Mouse (Mus musculus): ENCODE results near the gene Fpgs. TPM values are rescaled to one million over a fixed set of nuclear protein-coding genes. Genes with fewer than 3 reads are reported as not detected.

The Fpgs gene
- polyA plus RNA-seq, 1 experiment, result 33.7 TPM

DNA sequence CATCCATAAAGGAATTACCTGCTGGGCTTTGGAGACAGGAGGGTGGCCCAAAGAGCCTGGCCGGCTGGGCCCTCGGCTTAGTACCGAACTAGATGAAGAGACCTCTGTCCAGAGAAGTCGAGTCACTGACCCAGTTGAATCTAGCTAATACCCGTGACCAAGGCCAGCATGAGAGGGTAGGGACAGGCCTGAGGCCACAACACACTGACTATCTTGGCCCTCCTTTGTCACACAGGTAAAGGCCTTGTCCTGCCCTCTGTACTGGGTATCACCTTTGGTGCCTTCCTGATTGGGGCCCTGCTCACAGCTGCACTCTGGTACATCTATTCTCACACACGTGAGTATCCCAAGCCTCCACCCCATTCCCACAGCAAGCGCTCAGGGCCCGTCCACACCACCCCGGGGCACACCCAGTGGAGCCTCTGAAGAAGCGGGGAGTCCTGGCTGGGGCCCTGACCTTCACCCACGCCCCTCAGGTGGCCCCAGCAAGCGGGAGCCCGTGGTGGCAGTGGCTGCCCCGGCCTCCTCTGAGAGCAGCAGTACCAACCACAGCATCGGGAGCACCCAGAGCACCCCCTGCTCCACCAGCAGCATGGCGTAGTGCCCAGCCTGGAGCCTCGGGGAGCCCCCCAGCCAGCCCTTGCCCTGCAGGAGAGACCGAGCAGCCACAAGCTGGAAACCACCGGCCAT is 22.8 kb downstream of the Fpgs start:
- TF ChIP-seq CTCF (IDR thresholded peaks at IDR 0.05; ENCODE audit: borderline replicate concordance, extremely low read depth, insufficient read depth, insufficient read length), result no peak
- no peak for TF ChIP-seq POLR2A (IDR thresholded peaks at IDR 0.05; ENCODE audit: borderline replicate concordance, extremely low read depth, insufficient read depth, insufficient read length, poor library complexity, severe bottlenecking)

DNA sequence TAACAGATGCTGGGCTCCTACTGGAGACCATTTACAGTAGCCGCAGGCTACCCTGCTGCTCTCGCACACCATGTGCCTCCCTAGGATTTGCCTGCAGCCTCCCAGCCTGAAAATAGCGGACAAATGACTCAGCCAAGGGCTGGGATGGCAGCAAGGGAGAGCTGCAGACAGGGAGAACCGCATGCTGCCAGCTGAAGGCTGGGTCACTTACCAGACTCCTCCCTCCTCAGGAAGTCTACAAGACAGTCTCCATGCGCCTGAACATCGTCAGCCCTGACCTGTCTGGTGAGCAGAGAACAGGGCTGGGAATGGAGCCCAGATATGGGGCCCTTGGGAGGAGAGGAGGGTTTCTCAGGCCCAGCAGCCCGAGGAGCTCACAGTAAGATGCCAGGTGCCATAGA is 23.9 kb downstream of the Fpgs start:
- peak; percentile 20 for DNase-seq (ENCODE audit: low read depth)
- no peak for TF ChIP-seq CTCF (IDR thresholded peaks at IDR 0.05; ENCODE audit: borderline replicate concordance, extremely low read depth, insufficient read depth, insufficient read length)
- TF ChIP-seq POLR2A (IDR thresholded peaks at IDR 0.05; ENCODE audit: borderline replicate concordance, extremely low read depth, insufficient read depth, insufficient read length, poor library complexity, severe bottlenecking), result no peak

More for the DNA sequence above, 22.8 kb downstream of the Fpgs start:
- DNase-seq (ENCODE audit: low read depth), result no peak

DNA sequence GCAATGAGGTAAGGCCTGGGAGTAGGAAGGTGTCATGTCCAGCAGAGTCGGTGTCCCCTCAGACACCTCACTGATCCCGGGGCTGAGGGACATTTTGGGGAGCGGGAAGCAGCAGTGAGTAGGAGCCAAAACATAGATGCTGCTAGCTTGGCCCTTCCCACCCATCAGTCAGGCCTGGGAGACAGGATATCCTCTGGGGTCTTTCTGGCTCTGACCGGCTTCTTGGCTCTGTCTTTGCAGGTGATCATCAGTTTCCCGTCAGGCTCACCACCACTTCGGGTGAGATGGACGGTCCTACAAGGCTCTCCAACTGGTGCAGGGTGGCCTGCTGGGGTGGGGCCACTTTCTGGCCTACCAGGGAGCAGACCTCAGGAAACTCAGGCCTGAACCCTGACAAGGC is 26.3 kb downstream of the Fpgs start:
- TF ChIP-seq CTCF (IDR thresholded peaks at IDR 0.05; ENCODE audit: borderline replicate concordance, extremely low read depth, insufficient read depth, insufficient read length) (no peak), POLR2A (IDR thresholded peaks at IDR 0.05; ENCODE audit: borderline replicate concordance, extremely low read depth, insufficient read depth, insufficient read length, poor library complexity, severe bottlenecking) (no peak)

DNA sequence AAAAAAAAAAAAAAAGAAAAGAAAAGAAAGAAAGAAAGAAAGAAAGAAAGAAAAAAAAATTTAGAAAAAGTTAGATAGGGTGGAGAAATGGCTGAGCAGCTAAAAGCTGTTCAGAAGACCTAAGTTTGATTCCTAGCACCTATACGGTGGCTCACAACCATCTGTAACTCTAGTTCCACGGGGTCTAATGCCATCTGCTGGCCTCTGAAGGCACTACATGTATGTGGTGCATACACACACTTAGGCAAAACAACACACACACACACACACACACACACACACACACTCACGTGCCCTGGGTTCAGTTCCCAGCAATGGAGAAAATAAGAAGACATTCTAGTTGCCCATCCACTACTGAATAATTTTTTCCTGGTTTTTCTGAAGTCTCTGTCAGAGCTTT is 27.1 kb downstream of the Fpgs start:
- DNase-seq (ENCODE audit: low read depth), result no peak
- TF ChIP-seq CTCF (IDR thresholded peaks at IDR 0.05; ENCODE audit: borderline replicate concordance, extremely low read depth, insufficient read depth, insufficient read length) (0 out of 2 replicates have a peak, but pooled peaks have one; percentile 1), POLR2A (IDR thresholded peaks at IDR 0.05; ENCODE audit: borderline replicate concordance, extremely low read depth, insufficient read depth, insufficient read length, poor library complexity, severe bottlenecking) (no peak)

More for the DNA sequence above, 26.3 kb downstream of the Fpgs start:
- DNase-seq (ENCODE audit: low read depth), result no peak

DNA sequence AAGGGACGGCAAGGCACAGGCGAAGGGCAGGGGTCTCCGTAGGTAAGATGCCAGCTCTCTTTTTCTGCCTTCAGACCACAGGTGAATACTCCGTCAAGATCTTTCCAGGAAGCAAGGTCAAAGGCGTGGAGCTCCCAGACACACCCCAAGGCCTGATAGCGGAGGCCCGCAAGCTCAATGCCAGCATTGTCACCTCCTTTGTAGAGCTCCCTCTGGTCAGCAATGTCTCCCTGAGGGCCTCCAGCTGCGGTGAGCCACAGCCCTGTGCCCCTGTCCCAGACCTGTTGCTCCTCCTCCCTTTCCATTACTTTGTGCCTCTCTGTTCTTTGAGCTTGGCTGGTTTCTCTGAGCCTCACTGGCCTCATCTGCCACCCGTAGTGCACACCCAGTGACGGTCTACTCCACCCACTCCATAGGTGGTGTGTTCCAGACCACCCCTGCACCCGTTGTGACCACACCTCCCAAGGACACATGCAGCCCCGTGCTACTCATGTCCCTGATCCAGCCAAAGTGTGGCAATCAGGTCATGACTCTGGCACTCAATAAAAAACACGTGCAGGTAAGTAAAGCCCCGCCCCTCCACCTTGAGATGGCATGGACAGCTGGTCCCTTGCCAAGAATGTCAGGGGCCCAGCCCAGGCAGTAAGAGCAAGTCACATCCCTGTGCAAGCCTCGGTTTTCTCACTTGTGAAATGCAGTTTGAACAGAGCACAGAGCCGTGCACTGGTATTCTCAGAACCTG is 30.6 kb downstream of the Fpgs start:
- TF ChIP-seq POLR2A (IDR thresholded peaks at IDR 0.05; ENCODE audit: borderline replicate concordance, extremely low read depth, insufficient read depth, insufficient read length, poor library complexity, severe bottlenecking) (no peak), CTCF (IDR thresholded peaks at IDR 0.05; ENCODE audit: borderline replicate concordance, extremely low read depth, insufficient read depth, insufficient read length) (no peak)
- DNase-seq (ENCODE audit: low read depth), result no peak

DNA sequence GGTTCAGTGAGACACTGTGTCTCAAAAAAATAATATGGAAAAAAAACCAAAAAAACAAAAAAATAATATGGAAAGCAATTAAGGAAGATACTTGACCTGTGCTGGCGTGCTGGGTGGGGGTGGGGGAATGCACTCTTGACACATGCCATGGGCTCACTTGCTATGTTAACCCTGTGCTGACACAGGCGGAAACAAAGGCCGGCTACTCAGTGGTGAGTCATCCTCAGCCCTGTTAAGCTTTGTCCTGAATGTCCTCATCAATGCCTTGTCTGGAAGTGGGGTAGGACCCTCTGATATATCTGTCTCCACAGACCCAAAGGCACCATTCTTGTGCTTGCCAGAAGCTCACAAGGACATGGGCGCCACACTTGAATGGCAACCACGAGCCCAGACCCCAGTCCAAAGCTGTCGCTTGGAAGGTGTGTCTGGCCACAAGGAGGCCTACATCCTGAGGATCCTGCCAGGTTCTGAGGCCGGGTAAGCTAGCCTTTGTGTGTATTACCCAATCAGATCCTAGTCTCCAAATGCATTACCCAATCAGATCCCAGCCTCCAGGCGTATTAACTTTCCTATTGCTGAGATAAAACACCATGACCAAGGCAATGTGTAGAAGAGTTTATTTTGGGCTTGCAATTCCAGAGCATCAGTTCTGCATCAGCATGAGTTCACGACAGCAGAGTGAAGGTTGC is 31.9 kb downstream of the Fpgs start:
- no peak for TF ChIP-seq CTCF (IDR thresholded peaks at IDR 0.05; ENCODE audit: borderline replicate concordance, extremely low read depth, insufficient read depth, insufficient read length)
- no peak for TF ChIP-seq POLR2A (IDR thresholded peaks at IDR 0.05; ENCODE audit: borderline replicate concordance, extremely low read depth, insufficient read depth, insufficient read length, poor library complexity, severe bottlenecking)
- DNase-seq (ENCODE audit: low read depth), result no peak

DNA sequence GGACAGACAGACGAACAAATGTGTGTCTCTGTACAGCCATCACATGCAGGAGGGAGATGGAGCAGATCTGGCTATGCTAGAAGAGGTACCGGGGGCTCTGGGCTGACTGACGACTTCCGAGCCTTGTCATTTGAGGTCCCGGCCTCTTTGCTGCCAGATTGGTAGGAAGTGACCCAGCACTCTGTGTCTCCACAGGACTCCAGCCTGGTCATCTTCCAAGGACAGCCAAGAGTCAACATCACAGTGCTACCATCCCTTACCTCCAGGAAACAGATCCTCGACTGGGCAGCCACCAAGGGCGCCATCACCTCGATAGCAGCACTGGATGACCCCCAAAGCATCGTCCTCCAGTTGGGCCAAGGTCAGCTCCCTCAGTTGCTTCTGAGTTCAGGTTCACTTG is 32.8 kb downstream of the Fpgs start:
- DNase-seq (ENCODE audit: low read depth), result no peak
- TF ChIP-seq CTCF (IDR thresholded peaks at IDR 0.05; ENCODE audit: borderline replicate concordance, extremely low read depth, insufficient read depth, insufficient read length) (no peak), POLR2A (IDR thresholded peaks at IDR 0.05; ENCODE audit: borderline replicate concordance, extremely low read depth, insufficient read depth, insufficient read length, poor library complexity, severe bottlenecking) (no peak)

DNA sequence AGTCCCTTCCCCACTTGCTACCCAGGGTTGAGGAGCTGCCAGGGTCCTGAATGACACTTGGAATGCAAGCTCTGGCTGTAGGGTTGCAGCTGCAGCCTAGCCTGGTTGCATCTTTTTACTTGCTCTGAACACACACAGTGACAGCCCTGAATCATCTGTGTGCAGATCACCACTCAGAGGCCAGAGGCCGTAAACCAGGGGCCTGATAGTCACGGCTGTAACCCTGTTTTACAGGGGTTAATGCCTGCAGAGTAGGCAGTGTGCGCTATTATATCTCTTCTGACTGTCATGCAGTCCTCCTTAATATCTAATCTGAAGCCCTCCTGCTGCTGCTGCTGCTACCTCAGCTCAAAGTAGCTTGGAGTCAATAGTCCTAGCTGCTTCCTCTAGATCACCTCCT is 34.1 kb downstream of the Fpgs start:
- TF ChIP-seq POLR2A (IDR thresholded peaks at IDR 0.05; ENCODE audit: borderline replicate concordance, extremely low read depth, insufficient read depth, insufficient read length, poor library complexity, severe bottlenecking), result no peak
- no peak for TF ChIP-seq CTCF (IDR thresholded peaks at IDR 0.05; ENCODE audit: borderline replicate concordance, extremely low read depth, insufficient read depth, insufficient read length)
- DNase-seq (ENCODE audit: low read depth), result no peak

DNA sequence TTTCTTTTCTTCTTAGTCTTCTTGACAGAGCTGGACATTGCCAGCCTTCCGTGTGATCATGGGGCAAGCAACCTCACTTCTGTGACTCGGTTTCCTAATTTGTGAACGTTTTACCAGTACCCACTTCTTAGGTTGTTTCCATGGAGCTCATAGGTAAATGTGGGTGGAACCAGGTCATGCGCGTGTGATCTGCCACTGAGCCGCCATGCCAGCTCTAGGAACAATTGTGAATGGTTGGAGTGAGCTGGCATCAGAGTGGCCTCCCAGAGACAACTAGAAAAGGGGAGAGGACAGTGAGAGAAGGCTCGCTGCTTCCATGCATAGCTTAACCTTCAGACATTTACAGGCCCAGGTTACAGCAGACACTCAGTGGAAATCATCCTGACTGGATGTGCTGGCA is 35.8 kb downstream of the Fpgs start:
- no peak for DNase-seq (ENCODE audit: low read depth)
- TF ChIP-seq CTCF (IDR thresholded peaks at IDR 0.05; ENCODE audit: borderline replicate concordance, extremely low read depth, insufficient read depth, insufficient read length) (no peak), POLR2A (IDR thresholded peaks at IDR 0.05; ENCODE audit: borderline replicate concordance, extremely low read depth, insufficient read depth, insufficient read length, poor library complexity, severe bottlenecking) (no peak)

DNA sequence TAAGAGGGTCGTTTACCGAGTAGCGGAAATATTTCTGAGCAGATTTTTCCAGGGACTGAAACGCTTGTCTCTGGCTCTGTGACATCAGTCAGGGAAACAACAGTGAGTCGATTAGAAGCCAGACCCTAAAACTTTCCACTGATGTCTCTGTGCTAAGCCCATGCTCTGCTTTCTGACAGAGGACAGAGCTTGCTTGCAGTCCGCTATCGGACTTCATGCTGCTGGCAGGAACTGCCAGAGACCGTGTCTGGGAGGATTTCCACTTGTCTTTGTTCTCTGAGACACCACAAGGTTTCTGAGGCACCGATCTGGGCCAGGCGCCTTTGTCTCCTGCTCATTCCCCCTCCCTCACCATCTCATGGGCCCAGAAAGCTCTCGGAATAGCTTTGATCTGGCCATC is 36.2 kb downstream of the Fpgs start:
- TF ChIP-seq POLR2A (IDR thresholded peaks at IDR 0.05; ENCODE audit: borderline replicate concordance, extremely low read depth, insufficient read depth, insufficient read length, poor library complexity, severe bottlenecking) (no peak), CTCF (IDR thresholded peaks at IDR 0.05; ENCODE audit: borderline replicate concordance, extremely low read depth, insufficient read depth, insufficient read length) (no peak)
- peak; percentile 61 for DNase-seq (ENCODE audit: low read depth)

DNA sequence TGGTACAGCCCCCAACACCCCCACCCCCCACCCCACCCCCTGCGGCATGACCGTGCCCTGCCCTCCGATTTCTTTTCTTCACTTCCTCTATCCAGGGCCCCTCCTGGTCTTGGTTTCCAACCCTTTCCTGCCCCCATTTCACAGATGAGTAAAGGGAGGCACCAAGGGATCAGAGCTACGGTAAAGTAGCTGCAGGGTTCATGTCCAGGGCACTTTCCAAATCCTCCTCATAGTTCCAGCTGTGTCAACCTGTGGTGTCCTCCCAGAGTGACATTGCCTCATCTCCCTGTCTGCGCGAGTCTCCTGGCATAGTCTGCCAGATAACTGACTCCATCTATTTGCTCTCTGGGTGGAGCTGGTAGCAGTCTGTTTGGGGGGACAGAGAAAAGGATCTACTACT is 38.1 kb downstream of the Fpgs start:
- no peak for DNase-seq (ENCODE audit: low read depth)
- TF ChIP-seq CTCF (IDR thresholded peaks at IDR 0.05; ENCODE audit: borderline replicate concordance, extremely low read depth, insufficient read depth, insufficient read length) (no peak), POLR2A (IDR thresholded peaks at IDR 0.05; ENCODE audit: borderline replicate concordance, extremely low read depth, insufficient read depth, insufficient read length, poor library complexity, severe bottlenecking) (no peak)

Measured in brain, embryonic 14.5 days (tissue).